In genomic region chr3:89436176-89437113, GRCm38 (mm10) we compare ENCODE assay signal across 7 mouse cellular contexts. TPM values are rescaled to one million over a fixed set of nuclear protein-coding genes. Genes with fewer than 3 reads are reported as not detected.
DNase-seq lines count a peak whose midpoint lies in the region; ATAC-seq and TF ChIP-seq lines count a peak whose summit lies in the region.

Gene Pbxip1 (plus strand): TSS chr3:89436706.

- H3K27me3 ChIP-seq in limb, embryonic 14.5 days (ENCODE audit: control insufficient read depth, insufficient read depth, low read length) = no peaks in the 10 kb centered on the region
- H3K27me3 ChIP-seq in midbrain, embryonic 15.5 days (replicated peaks) = no peaks in the 10 kb centered on the region

- H3K4me3 ChIP-seq in limb, embryonic 14.5 days (replicated peaks; ENCODE audit: low read length) = peak within 1 kb of the TSS; percentile 46
- H3K4me3 ChIP-seq in midbrain, embryonic 15.5 days = peak within 1 kb of the TSS; percentile 32

- H3K4me1 ChIP-seq in limb, embryonic 14.5 days (ENCODE audit: control insufficient read depth, insufficient read depth, low read length) = peaks cover 10% of the 10 kb centered on the region
- H3K4me1 ChIP-seq in midbrain, embryonic 15.5 days = peaks cover 21% of the 10 kb centered on the region

- peak within 1 kb of the TSS; percentile 53 for H3K9ac ChIP-seq in limb, embryonic 14.5 days (ENCODE audit: low read depth, low read length, severe bottlenecking)
- 0 out of 2 replicates have a peak within 1 kb of the TSS, but pooled peaks have one; percentile 15 for H3K9ac ChIP-seq in midbrain, embryonic 15.5 days

- H3K4me2 ChIP-seq in limb, embryonic 14.5 days (replicated peaks; ENCODE audit: low read depth, low read length, severe bottlenecking) = peak within 1 kb of the TSS; percentile 60
- H3K4me2 ChIP-seq in midbrain, embryonic 15.5 days = peak within 1 kb of the TSS; percentile 39

- 6% methylated on average over 16 of the region's 16 CpGs for WGBS in limb, embryonic 14.5 days
- WGBS in midbrain, embryonic 15.5 days = 5% methylated on average over 16 of the region's 16 CpGs

- no peak for TF ChIP-seq POLR2A in limb, embryonic 14.5 days (IDR thresholded peaks at IDR 0.05; ENCODE audit: borderline replicate concordance, extremely low read depth, insufficient read depth, insufficient read length)

- peak; percentile 94 for DNase-seq in R1 (ENCODE audit: low read depth, low spot score)
- peak; percentile 92 for DNase-seq in embryo, embryonic 10.5 days (ENCODE audit: low spot score)
- peak; percentile 99 for DNase-seq in heart, adult 11 months
- peak; percentile 74 for DNase-seq in kidney, adult 11 months
- DNase-seq in limb, embryonic 14.5 days (ENCODE audit: low spot score) = peak; percentile 84
- DNase-seq in testis, postnatal 14 days (ENCODE audit: low spot score) = peak; percentile 77

- peak; percentile 92 for ATAC-seq in limb, embryonic 14.5 days (ENCODE audit: low FRiP score, low read depth)
- peak; percentile 41; the same call in 1 of the 2 replicates for ATAC-seq in midbrain, embryonic 15.5 days (replicated peaks)

- H3K9me3 ChIP-seq in limb, embryonic 14.5 days (ENCODE audit: control insufficient read depth, low read length) = no peaks in the 10 kb centered on the region
- no peaks in the 10 kb centered on the region for H3K9me3 ChIP-seq in midbrain, embryonic 15.5 days

- H3K27ac ChIP-seq in limb, embryonic 14.5 days (replicated peaks; ENCODE audit: low read depth, low read length) = no peak within 1 kb of the TSS; the same call in 1 of the 2 replicates
- no peak within 1 kb of the TSS for H3K27ac ChIP-seq in midbrain, embryonic 15.5 days

- peaks cover 28% of the 10 kb centered on the region for H3K36me3 ChIP-seq in limb, embryonic 14.5 days (ENCODE audit: control insufficient read depth, insufficient read depth, low read length)
- peaks cover 15% of the 10 kb centered on the region; the same call in 1 of the 2 replicates for H3K36me3 ChIP-seq in midbrain, embryonic 15.5 days (replicated peaks)

RNA-seq across cellular contexts. Expression of gene Pbxip1, which starts in this region (rescaled TPM):
- 31.4 and 32.8 TPM in 2 replicates for polyA plus RNA-seq in limb, embryonic 14.5 days (2012; rRNA removed)
- polyA plus RNA-seq in limb, embryonic 14.5 days (2014; fragmentation: Nextera tagmentation; extraction: Ambion mirVana) = 17.9 and 21.2 TPM in 2 replicates
- 15.7 and 18.4 TPM in 2 replicates for polyA plus RNA-seq in midbrain, embryonic 15.5 days (2015; fragmentation: Nextera tagmentation; extraction: Ambion mirVana)
